Mouse (Mus musculus) brown adipose tissue, adult 24 weeks (tissue): ENCODE results near the gene Thap12. TPM values are rescaled to one million over a fixed set of nuclear protein-coding genes. Genes with fewer than 3 reads are reported as not detected.

Experiments used
- H3K27ac ChIP-seq: fragments of 200-500 bp; replicated peaks from 2 replicates; pipeline ENCODE4 v1.5.1; 2012; ENCODE audit warnings: low read depth, mild to moderate bottlenecking, low read length
- H3K4me1 ChIP-seq: fragments of 200-500 bp; 2 replicates; pipeline ENCODE4 v1.6.1; 2012; ENCODE audit warnings: low read length, mixed read lengths; ENCODE audit not compliant: control insufficient read depth, insufficient read depth, insufficient read length
- H3K4me3 ChIP-seq: fragments of 200-500 bp; 2 replicates; pipeline ENCODE4 v1.5.1; 2012; ENCODE audit warnings: low read depth, mild to moderate bottlenecking, low read length, moderate library complexity; ENCODE audit not compliant: insufficient read depth
- polyA plus RNA-seq: library from polyadenylated mRNA; stranded (reverse); fragments of >200 nt; gene quantifications from 2 replicates; pipeline ENCODE4 v1.2.4, GENCODE M21; 2012; ENCODE audit not compliant: missing spikeins, insufficient read depth, insufficient read length

The Thap12 gene
- 27.0 and 35.8 TPM in 2 replicates for polyA plus RNA-seq

DNA sequence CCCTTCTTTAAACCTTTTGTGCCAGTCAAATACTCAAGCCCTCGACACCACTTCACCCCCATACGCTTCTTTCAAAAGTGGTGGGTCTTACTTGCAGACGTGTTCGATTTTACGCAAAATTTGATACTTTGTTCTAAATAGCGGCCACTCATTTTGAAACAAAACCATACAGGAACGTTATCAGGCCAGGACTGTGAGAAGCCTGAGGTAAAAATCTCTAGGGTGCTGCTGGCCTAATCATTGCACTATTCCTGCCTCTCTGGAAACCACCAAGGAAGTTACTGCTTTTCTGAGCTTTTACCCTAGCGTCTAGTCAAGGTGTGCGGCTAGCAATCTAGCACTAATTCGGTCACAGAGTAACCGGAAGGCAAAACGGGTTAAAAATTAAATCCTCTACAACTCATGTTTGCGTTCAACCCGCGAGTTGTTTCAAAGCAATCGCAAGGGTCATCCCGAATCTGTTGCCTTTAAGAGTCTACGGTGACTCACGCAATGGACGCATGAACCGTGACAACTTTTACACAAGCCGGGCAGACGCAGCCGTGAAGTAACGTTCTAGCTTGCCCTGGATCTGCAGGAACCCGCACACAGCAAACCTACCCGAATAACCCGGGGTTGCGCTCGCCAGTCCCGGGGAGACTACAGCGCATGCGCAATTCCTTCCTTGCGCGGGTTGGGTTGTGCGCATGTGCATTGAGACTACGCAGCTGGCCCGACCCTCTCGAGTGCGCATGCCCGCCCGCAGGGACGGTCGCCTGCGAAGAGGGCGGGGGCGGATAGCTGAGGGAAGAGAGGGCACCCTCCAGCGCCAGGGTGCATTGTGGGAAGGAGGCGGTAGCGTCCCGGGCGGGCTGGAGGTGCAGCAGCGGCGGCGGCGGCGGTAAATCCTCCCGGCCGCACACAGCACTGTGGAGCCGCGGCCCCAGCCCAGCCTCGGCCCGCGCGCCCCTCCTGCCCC, at the start of gene Thap12:
Gene Thap12 (plus strand): TSS at position 821 of the 958 bp plus-strand sequence.
- Histone ChIP-seq H3K4me1 (peaks cover 3% of the 10 kb centered on the region; the same call in 1 of the 2 replicates), H3K27ac (peak within 1 kb of the TSS; percentile 66), H3K4me3 (peak within 1 kb of the TSS; percentile 96)

- peaks cover 2% of the 10 kb centered on the region; the same call in 1 of the 2 replicates for H3K4me1 ChIP-seq
- peak overlapping the region; percentile 66 for H3K27ac ChIP-seq
- peak overlapping the region; percentile 84 for H3K4me3 ChIP-seq
Measured at GRCm38 (mm10) chr7:98655681-98656530, 47.0 kb upstream of the Thap12 start.

GRCm38 (mm10) chr7:98656531-98657221, 46.2 kb upstream of the Thap12 start, which contains the start of gene Emsy:
Gene Emsy, minus strand, starts transcription at chr7:98656783.
- H3K4me3 ChIP-seq: peak within 1 kb of the TSS; percentile 84
- H3K4me1 ChIP-seq: peaks cover 2% of the 10 kb centered on the region; the same call in 1 of the 2 replicates
- H3K27ac ChIP-seq: peak within 1 kb of the TSS; percentile 91

DNA sequence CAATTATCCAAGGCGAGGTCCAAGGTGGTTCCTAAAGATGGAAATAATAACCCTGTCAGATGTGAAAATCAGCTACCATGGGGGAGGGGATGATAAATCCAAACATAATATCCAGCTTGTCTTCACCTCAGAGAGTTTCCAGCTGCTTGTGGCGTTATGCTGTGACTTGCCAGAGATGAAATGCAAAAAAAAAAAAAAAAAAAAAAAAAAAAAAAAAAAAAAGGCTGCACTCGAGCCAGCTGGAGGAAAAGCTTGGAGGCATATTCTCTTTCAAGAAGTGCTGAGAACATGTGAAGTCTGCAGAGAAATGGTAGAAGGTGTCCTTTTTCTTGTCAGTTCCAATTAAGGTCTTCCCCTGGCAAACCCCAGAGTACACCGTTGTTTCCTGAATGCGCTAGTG, 37.7 kb upstream of the Thap12 start:
- H3K4me3 ChIP-seq: no peak overlapping the region
- H3K4me1 ChIP-seq: peaks cover 5% of the 10 kb centered on the region
- H3K27ac ChIP-seq: no peak overlapping the region

DNA sequence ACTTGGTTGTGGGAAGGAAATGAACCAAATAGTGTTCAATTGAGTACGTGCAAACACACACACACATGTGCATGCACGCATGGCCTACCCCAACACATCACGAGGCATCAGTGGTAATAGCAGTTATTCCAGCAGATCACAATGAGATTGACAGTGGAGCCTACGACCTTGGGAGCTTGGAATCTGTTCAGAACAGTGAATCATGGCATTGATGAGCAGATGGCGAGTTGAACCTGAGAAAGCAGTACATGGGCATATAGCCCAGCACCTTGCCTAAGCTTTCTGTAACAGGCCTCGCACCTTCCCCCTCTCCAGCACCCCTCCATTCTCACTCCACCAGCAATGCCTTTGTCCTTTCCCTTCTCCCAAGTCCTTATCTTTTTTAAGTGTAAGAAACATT, 37.2 kb upstream of the Thap12 start:
- H3K27ac ChIP-seq: no peak overlapping the region
- peaks cover 5% of the 10 kb centered on the region for H3K4me1 ChIP-seq
- H3K4me3 ChIP-seq: no peak overlapping the region

DNA sequence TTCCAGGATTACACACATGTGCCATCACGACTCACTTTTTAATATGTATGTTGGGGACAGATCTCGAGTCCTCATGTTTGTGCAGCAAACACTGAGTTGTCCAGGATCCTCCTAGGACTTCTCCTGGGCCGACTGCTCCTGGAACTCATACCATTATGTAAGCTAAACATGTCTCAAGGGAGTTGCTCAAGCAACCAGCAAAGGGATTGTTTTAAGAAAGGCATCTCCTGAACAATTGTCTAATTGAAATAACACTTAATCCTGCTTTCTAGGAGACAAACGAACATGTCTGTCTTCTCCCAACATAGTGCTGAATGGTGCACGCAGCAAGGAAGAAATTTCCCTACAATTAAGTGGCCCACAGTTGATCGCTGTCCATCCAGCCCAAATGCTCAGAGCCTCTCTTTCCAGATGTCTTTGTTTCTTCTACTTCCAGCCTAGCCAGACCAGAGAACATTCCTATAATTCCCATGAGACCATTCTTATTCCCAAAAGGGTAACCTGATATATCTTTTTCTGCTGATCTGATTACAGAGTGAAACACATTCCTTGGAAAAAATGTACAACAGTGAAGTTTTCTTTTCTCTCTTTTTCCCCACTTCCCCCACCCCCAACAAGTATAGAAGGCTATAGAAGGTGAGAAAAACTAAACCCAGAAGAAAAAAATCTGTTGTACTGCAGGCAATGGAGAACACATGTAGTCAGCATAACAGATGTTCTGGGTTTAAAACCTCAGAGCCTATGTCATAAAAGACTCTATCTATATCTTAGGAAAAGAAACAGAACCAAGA, 34.8 kb upstream of the Thap12 start:
- no peak overlapping the region for H3K27ac ChIP-seq
- peaks cover 7% of the 10 kb centered on the region for H3K4me1 ChIP-seq
- H3K4me3 ChIP-seq: no peak overlapping the region

- H3K4me3 ChIP-seq: no peak overlapping the region
- no peak overlapping the region for H3K27ac ChIP-seq
- peaks cover 5% of the 10 kb centered on the region; the same call in 1 of the 2 replicates for H3K4me1 ChIP-seq
Measured at GRCm38 (mm10) chr7:98670831-98671230, 32.1 kb upstream of the Thap12 start.

DNA sequence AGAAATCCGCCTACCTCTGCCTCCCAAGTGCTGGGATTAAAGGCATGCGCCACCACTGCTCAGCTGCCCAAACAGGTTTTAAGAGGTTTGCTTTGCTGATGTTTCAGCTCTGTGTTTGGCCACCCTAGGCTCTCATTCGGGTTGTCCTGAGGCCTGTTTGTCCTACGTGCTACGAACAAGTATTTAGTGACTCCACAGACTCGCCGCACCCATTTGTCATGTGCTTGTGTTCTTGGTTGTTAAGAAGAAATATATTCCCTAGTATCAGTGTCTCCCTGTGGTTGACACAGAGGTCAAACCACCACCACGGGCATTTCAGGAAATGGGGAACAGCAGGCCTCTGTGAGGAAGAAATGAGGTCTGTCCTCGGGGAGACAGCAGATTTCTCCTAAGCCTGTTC, 31.5 kb upstream of the Thap12 start:
- peak overlapping the region; percentile 65; the same call in 1 of the 2 replicates for H3K27ac ChIP-seq
- H3K4me1 ChIP-seq: peaks cover 5% of the 10 kb centered on the region; the same call in 1 of the 2 replicates
- no peak overlapping the region for H3K4me3 ChIP-seq

GRCm38 (mm10) chr7:98672241-98672955, 30.5 kb upstream of the Thap12 start:
- Histone ChIP-seq H3K27ac (peak overlapping the region; percentile 65), H3K4me3 (no peak overlapping the region), H3K4me1 (peaks cover 5% of the 10 kb centered on the region; the same call in 1 of the 2 replicates)

DNA sequence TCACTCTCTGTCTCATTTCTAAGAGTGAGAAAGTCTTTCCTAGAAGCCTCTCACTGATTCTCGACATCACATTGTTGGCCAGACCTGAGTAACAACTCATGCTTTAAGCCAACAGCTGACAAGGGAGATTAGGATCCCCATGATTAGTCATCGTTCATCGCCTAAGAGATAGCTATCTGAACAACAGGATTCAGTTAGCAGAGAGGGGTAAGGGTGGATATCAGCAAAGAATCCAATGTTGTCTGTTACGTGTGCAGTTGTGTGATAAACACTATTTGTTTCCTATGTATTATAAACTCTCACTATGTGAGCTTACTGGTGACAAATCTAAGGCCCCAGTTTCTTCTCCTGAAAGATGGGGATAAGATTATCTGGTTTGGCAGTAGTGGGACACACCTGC, 28.6 kb upstream of the Thap12 start:
- Histone ChIP-seq H3K4me1 (0 out of 2 replicates have a peak, but pooled peaks cover 2% of the 10 kb centered on the region), H3K4me3 (no peak overlapping the region), H3K27ac (no peak overlapping the region)

GRCm38 (mm10) chr7:98677511-98677910, 25.4 kb upstream of the Thap12 start:
- Histone ChIP-seq H3K4me1 (no peaks in the 10 kb centered on the region), H3K27ac (no peak overlapping the region), H3K4me3 (no peak overlapping the region)

- Histone ChIP-seq H3K27ac (no peak overlapping the region), H3K4me3 (0 out of 2 replicates have a peak overlapping the region, but pooled peaks have one; percentile 3), H3K4me1 (no peaks in the 10 kb centered on the region)
Measured at GRCm38 (mm10) chr7:98678441-98678840, 24.5 kb upstream of the Thap12 start.

DNA sequence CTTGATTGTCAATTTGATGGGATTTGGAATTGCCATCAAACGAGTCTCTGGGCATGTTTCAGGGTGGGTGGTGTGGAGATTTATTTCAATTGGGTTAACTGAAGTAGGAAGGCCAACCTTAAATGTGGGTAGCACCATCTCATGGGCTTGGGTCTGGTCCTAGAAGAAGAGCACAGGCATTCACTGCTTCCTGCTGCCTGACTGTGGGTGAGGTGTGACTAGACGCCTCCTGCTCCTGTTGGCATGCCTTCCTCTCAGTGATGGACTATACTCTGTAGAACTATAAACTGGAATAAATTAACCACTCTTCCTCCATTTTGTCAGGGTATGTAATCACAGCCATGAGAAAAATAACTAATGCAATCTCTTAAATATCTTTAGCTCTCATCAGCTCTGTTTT, 22.2 kb upstream of the Thap12 start:
- H3K4me3 ChIP-seq: no peak overlapping the region
- no peak overlapping the region for H3K27ac ChIP-seq
- no peaks in the 10 kb centered on the region for H3K4me1 ChIP-seq
